Mouse (Mus musculus): ENCODE data around the gene Greb1.

Gene Greb1

DNA sequence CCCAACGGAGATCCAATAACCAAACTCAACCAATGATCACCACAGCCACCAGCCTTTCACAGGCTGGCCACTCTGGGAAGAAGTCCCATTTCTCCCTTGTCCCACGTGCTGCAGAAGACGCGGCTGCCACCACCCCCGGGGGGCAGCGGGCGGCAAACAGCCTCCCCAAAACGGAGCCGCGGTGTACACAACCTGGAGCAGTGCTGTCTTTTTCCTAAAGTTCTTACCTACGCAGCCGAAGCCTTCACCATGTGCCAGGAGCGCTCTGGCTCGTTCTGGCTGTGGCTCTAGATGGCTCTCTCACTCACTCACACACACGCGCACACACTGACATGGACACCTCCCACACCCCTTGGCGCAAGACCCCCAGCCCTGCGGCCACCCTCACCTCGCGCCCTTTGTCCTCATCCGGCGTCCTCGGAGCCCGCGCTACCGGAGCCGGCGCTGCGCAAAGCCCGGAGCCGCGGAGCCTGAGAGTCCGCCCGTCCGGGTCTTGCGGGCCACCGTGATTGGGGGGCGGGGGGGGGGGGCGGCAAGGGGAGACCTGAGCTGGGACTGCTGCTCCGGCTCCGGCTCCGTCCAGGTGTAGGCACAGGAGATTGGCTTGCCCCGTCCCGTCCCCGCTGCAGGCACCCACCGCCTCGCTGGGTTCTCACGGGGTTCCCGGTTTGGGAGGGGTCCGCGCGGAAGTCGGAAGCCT, at the start of gene Greb1:
Greb1 (minus strand) TSS at position 628 of the 700 bp plus-strand sequence.
- peak in 1 of 2 experiments; percentile 9 for DNase-seq

DNA sequence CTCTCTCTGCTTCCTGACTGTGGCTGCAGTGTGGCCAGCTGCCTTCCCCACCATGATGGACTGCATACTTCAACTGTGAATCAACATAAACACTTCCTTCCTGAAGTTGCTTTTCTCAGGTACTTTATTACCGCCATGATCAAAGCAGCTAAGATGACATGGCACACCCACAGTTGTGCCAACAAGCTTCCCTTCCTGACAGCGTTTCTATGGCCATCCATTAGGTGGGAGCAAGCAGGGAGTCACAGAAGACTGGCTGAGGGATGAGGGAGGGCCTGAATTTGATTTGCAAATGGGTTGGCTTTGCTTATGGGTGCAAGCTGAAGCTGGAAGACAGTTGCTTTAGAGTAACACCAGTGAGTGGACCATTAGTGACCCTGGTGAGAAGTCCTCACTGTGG, 49.1 kb upstream of the Greb1 start:
- DNase-seq: no peak

DNA sequence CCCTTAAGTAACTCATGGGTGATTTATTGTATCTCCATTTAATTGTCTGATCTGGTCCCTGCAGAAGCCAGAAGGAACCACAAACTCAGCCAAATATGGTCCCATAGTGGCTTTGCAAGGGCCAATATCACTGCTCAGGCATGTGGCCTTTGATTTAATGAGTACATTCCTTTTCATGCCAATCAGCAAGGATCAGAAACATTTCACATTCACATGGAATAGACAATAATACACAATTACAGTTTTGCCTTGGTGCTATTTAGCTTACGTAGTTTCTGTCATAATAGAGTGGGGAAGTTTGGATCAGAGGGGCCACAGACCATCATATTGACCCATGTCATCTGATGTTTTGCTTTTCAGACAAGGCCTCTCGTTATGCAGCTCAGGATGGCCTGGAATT, 47.8 kb upstream of the Greb1 start:
- DNase-seq: no peak

DNA sequence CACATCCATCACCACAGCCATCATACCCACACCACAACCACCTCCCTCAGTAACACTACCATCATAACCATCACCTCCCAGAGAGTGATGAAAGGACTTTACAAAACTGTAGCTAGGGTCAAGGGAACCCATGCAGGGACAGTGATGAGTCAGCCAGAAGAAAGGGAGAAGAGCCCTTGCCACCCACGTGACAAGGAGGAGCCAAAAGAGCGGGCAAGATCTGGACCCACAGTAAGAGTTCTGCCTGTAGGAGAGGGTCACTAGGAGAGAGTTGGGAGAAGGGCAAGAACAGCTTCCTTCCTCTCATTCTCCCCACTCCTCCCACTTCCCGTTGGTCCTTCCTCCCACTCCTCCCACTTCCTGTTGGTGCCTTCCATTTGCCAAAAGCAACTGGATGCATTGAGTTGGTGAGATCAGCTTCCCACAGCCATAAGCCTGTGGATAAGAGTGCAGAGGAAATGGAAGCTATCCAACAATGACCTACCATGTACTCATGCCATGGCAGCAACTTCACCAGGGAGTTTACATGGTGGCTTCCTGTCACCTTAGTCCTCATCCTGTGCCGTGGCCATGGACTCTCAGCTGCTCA, 46.6 kb upstream of the Greb1 start:
- no peak for DNase-seq

DNA sequence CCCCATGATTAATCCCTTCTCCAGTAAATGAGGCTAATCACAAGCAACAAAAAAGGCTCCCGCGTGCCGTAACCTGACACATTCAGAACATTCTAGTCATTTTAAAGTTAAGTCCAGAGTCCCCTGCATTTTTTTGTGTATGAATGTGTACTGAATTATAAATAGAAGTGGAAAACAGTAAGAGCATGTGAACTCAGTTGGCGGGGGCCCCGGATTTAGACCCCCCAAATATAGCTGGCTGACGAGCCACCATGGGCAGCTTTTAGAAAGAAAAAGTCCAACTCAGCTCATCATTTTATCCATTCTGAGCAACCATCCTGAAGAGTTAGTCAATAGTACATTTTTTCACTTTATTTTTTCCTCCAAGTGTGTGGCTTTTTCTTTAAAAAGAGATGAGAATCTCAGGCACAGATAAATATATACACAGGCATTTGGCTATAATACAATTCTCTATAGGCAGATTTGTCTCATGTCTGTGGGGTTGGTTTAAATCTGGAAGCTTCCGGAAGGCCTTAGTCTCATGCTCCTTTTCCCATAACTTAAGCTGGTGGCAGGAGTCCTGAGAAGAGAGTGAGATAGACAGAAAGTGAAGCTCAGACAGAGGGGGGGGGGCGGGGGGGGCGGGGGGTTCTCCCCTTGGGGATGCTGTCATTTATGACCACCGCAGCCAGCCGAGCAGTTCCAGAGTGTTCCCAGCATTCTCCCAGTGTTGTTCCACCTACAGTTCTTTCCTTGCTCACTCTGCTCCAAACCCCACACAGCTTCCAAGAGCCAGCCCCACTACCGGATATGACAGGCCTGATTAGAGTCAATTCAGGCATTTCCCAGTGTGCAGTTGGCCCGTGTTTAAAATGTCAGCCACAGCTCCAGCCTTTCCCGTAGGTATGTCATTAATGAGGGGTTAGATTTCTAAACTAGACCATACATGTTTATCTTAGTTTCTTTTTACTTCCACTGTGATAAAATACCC, 44.2 kb upstream of the Greb1 start:
- DNase-seq: no peak

DNA sequence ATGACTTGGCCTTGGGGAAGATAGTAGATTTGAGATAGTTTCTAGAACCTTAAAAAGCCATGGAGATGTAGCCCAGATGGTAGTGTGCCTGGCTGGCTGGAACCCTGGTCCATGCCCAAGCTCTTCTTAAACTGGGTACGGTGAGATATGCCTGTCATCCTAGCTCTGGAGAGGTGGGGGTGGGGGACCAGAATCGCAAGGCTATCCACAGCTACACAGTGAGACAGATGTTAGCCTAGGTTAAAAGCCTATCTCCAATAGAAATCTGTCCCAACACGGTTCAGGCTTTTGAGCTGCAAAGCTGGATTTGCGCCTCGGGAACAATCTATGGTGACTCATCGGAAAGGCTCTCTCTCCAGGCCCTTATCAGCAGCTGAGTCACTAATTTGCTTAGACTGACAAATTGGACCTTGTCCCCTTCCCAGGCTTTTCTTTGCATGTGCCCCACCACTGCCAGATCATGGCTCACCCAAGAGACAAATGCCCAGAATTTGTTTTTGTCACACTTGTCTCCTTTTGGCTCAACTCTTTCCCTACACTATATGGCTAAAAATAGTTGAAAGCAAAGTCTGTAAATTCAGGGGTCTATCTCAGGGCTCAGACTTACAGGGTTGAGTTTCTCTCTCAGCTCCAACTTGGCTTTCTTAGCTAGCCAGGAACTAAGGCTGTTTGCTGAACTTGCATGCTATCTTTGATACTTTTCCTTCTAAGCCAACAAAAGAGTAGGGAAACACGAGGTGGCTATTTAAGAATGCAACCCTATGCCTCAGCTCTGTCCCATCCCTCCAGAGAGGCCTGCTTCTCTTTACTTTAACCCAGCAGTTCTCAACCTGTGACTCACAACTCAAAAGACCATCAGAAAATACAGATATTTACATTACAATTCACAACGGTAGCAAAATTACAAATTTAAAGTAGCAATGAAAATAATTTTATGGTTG, 40.4 kb upstream of the Greb1 start:
- DNase-seq: no peak

DNA sequence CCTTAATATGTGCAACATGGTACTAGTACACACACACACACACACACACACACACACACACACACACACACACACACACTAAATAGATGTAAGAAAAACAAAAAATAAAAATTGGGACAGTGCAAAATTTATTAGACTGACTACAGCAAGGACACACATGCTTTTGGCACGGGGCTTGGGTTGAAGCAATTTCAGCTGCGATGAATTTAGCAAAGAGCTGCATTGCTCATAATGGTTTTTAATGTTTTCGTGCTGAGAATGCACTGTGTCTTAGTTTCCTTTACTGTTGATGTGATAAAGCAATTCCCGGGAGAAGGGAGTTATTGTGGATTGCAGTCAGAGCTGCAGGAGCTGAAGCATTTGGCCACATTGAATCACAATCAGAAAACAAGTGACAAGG, 37.1 kb upstream of the Greb1 start:
- no peak for DNase-seq

GRCm38 (mm10) chr12:16836188-16836587, 35.5 kb upstream of the Greb1 start:
- peak; percentile 63 to 72 for DNase-seq

DNA sequence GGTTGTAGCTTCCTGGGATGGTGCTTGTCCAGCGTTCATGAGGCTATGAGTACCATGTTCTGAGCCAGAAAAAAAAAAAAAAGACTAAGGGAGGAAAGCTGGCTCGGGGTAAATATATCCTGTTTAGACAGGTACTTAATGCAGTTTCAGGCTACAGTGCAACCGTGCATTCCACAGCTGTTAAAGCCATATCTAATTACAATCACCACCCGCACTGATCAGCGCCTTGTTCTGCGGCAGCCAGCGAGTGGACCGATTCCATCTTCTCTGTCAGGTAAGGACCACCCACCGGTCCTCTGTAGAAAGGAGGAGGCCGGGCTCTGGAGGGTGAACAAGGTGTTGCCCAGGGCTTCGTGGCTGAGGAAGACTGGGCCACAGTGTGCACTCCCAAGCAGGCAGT, 34.0 kb upstream of the Greb1 start:
- DNase-seq: no peak

GRCm38 (mm10) chr12:16831071-16831470, 30.4 kb upstream of the Greb1 start:
- DNase-seq: peak; percentile 24 to 54

DNA sequence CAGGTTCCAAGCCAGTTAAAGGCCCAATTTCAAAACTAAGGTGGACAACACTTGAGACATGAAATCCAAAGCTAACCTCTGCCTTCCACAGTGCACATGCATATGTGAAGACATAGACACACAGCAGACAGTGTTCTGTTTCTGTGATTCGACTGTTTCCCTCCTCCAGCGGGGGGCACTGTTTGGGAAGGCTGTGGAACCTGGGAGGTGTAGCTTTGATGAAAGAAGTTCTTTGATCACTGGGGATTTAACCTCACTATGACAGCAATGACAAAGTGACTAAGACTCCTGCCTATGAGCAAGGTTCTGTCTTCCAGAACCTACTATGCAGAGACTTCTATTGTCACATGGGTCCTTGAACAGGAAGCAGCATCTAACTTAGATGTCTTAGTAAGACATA, 29.1 kb upstream of the Greb1 start:
- no peak for DNase-seq

- peak; percentile 70 to 75 for DNase-seq
These were observed 27.8 kb upstream of the Greb1 start for GRCm38 (mm10) chr12:16828505-16828904.

GRCm38 (mm10) chr12:16823701-16824100, 23.0 kb upstream of the Greb1 start:
- no peak for DNase-seq

DNA sequence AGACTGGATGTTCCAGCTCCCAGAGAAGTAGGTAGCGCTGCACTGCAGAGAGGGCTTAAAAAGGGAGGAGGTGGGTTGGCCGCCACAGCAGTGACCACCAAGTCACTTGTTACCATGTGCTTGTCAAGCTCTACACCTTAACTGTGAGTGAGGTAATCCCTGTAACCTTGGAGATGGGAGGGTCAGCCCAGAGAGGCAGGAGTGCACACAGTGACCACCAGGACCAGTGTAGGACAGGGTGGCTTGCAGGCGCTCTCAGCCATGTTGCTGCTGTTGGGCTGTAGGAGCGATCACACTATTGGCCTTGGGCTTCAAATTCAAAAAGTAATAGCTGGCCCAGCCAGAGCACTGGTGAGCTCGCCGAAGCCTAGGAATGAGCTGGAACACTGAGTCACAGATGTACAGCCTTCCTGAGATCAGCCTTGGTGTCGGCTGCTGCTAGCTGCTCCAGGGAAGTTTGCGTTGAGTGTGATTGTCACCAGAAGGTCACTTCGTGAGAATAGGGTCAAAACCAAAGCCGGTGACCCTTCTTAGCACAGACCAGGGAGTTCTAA, 21.6 kb upstream of the Greb1 start:
- no peak for DNase-seq

DNA sequence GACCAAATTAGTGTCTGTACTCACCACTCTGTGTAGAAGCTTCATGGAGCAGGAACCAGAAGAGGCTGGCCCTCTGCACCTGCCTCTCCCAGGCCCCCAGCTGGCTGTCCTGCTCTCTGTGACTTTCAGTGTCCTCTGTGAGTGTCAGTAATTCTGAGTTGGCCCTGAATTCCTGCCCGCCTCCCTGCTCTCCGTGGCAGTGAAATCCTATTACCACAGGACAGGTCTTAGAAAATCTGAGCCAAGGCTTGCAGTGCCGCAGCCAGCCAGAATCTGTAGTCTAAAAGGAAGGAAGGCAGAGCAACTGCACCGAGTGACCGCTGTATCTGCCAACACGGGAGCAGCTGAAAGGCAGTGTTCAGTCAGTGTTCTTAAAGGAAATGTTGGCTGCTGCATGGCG, 20.1 kb upstream of the Greb1 start:
- DNase-seq: no peak

- DNase-seq: no peak
These were observed 17.8 kb upstream of the Greb1 start for GRCm38 (mm10) chr12:16818513-16818912.

DNA sequence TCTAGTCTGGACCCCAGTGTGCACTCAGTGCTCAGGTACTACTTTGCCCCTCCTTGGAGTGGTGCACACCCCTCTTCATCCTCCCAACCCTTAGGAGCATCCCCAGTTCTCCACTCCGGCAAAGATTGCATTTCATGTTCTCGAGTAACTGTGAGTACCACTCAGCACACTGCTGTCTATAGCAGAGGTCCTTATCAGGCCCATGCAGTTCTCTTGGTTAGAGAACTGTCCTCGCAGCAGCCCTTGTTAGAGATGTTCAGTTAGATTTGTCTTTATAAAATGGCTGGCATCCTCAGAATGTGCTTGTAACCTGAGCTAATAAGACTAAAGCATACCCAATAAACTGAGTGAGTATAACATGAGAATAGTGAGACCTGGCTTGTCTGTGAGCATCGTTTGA, 16.5 kb upstream of the Greb1 start:
- DNase-seq: no peak

GRCm38 (mm10) chr12:16811477-16811876, 10.8 kb upstream of the Greb1 start:
- DNase-seq: no peak

DNA sequence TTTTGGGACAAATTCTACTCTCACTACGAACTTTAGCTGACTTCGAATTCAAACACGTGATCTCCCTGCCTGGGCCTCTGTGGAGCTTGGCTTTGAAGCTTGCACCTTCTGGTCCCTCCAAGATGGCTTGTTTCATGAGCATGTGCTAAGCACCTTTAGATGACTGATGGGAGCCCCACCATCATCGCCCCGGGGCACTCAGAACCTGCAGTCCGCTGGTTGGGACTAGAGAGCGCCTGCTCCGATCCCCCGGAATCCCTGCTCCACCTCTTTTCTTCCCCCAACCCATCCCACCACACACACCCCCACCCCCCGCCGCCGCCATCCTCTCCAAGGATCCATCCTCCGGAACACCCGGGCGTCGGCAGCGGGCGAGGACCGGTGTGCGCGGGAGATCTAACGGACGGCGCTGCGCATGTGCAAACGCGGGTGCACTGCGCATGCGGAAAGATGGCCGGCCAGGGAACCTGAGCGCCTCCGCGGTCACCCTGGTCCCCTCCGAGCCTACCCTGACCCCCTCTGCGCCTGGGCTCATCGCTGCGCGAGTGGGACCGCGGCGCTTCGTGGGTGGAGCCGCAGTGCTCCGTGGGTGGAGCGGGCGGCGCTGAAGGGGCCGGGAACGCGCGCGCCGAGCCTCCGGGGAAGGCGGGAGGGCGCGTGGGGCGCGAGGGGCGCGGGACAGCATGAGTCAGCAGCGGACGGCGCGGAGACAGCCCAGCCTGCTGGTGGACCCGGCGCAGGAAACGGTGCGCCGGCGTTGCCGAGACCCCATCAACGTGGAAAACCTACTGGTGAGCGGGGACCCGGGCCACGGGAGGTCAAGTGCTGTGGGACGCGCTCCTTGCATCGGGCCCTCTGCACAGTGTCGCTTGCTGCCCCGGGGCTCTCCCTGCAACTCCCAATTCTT, 10.1 kb upstream of the Greb1 start, which contains the start of gene E2f6:
E2f6 (plus strand) TSS at position 439 of the 907 bp plus-strand sequence.
- DNase-seq: peak; percentile 85 to 89

DNA sequence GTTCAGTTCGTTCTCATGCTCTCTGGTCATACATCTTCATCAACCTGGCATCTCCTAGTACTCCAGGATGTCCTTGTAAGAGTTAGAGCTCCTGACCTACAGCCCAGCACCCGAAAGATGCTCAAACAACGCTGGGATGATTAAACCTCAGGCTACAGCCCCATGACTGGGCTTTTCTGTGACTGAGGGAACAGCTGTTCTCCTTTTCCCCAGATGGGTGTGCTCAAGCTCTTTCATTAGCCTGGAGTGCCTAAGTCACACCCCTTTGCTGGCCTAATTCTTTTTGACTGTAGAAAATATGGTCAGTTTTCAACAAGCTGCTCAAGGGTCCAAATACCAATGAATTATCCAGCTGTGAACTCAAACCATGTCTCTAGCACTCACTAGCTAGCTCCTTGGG, 7.4 kb upstream of the Greb1 start:
- peak in 1 of 2 experiments; percentile 40 for DNase-seq

- peak; percentile 84 to 94 for DNase-seq
These were observed 4.8 kb upstream of the Greb1 start for GRCm38 (mm10) chr12:16805511-16805910.

Measured in kidney, postnatal 25 days (tissue).